Mouse (Mus musculus): ENCODE measurements around the gene Ccdc171.
"Not testable (repeated sequence)": the region's sequence is repeated elsewhere in the genome, so short reads cannot be mapped to it uniquely, and the experiment has no call there.

Gene Ccdc171

GRCm38 (mm10) chr4:83525690-83526055, 328 bp downstream of the Ccdc171 start:
- peak in 1 of 2 experiments; percentile 23 for DNase-seq (ENCODE audit: low spot score in 2 of 2)

GRCm38 (mm10) chr4:83526270-83526987, 1.1 kb downstream of the Ccdc171 start:
- DNase-seq (ENCODE audit: low spot score in 2 of 2) = no peak

- DNase-seq (ENCODE audit: low spot score in 2 of 2) = no peak
Observed at GRCm38 (mm10) chr4:83526988-83527334, 1.6 kb downstream of the Ccdc171 start.

GRCm38 (mm10) chr4:83527921-83528320, 2.6 kb downstream of the Ccdc171 start:
- peak in 1 of 2 experiments; percentile 24 for DNase-seq (ENCODE audit: low spot score in 2 of 2)

- DNase-seq (ENCODE audit: low spot score in 2 of 2) = not testable (repeated sequence)
Observed at GRCm38 (mm10) chr4:83530060-83530459, 4.7 kb downstream of the Ccdc171 start.

GRCm38 (mm10) chr4:83533168-83533911, 8.0 kb downstream of the Ccdc171 start:
- no peak for DNase-seq (ENCODE audit: low spot score in 2 of 2)

GRCm38 (mm10) chr4:83534024-83534423, 8.7 kb downstream of the Ccdc171 start:
- no peak for DNase-seq (ENCODE audit: low spot score in 2 of 2)

GRCm38 (mm10) chr4:83549501-83549900, 24.2 kb downstream of the Ccdc171 start:
- DNase-seq (ENCODE audit: low spot score in 2 of 2) = no peak

- no peak for DNase-seq (ENCODE audit: low spot score in 2 of 2)
Observed at GRCm38 (mm10) chr4:83567190-83568113, 42.1 kb downstream of the Ccdc171 start.

- DNase-seq (ENCODE audit: low spot score in 2 of 2) = not testable (repeated sequence)
Observed at GRCm38 (mm10) chr4:83568145-83568544, 42.8 kb downstream of the Ccdc171 start.

- DNase-seq (ENCODE audit: low spot score in 2 of 2) = no peak
Observed at GRCm38 (mm10) chr4:83570569-83570968, 45.2 kb downstream of the Ccdc171 start.

GRCm38 (mm10) chr4:83571033-83571432, 45.7 kb downstream of the Ccdc171 start:
- no peak for DNase-seq (ENCODE audit: low spot score in 2 of 2)

- no peak for DNase-seq (ENCODE audit: low spot score in 2 of 2)
Observed at GRCm38 (mm10) chr4:83572521-83572920, 47.2 kb downstream of the Ccdc171 start.

- DNase-seq (ENCODE audit: low spot score in 2 of 2) = no peak
Observed at GRCm38 (mm10) chr4:83576315-83576714, 51.0 kb downstream of the Ccdc171 start.

- DNase-seq (ENCODE audit: low spot score in 2 of 2) = no peak
Observed at GRCm38 (mm10) chr4:83580157-83580556, 54.8 kb downstream of the Ccdc171 start.

GRCm38 (mm10) chr4:83587563-83587962, 62.2 kb downstream of the Ccdc171 start:
- no peak for DNase-seq (ENCODE audit: low spot score in 2 of 2)

GRCm38 (mm10) chr4:83596486-83596885, 71.1 kb downstream of the Ccdc171 start:
- DNase-seq (ENCODE audit: low spot score in 2 of 2) = no peak

- no peak for DNase-seq (ENCODE audit: low spot score in 2 of 2)
Observed at GRCm38 (mm10) chr4:83611111-83611510, 85.8 kb downstream of the Ccdc171 start.

- not testable (repeated sequence) for DNase-seq (ENCODE audit: low spot score in 2 of 2)
Observed at GRCm38 (mm10) chr4:83623021-83623711, 97.8 kb downstream of the Ccdc171 start.

GRCm38 (mm10) chr4:83623732-83624131, 98.4 kb downstream of the Ccdc171 start:
- no peak for DNase-seq (ENCODE audit: low spot score in 2 of 2)

- DNase-seq (ENCODE audit: low spot score in 2 of 2) = no peak
Observed at GRCm38 (mm10) chr4:83651453-83651852, 126.1 kb downstream of the Ccdc171 start.
